Mouse (Mus musculus): Measurements from ENCODE around the gene Rab15.
A peak's percentile ranks its signal among the peaks of the same experiment; 100 is the strongest.
"Not testable (repeated sequence)": the region's sequence is repeated elsewhere in the genome, so short reads cannot be mapped to it uniquely, and the experiment has no call there.

The Rab15 gene

DNA sequence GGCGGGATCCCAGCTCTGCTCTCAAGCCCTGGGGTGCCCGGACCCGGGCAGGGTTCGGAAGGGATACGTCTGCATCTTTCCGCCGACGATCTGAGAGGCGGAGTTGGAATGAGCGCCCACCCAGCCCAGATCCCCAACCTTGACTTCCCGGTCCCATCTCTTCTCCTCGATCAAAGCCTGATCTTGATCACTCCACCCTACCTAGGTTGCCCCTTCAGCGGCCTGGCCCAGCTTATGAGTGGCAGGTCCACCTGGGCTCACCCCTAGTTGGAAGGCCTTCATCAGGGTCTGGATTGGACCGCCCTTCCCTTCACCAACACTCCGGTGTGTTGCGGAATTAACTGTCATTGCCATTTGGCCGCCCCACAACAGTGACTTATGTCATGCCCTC lies at the start of gene Rab15:
Gene Rab15, minus strand, starts transcription at position 258 of the 391 bp plus-strand sequence.
- DNase-seq: peak; percentile 65

DNA sequence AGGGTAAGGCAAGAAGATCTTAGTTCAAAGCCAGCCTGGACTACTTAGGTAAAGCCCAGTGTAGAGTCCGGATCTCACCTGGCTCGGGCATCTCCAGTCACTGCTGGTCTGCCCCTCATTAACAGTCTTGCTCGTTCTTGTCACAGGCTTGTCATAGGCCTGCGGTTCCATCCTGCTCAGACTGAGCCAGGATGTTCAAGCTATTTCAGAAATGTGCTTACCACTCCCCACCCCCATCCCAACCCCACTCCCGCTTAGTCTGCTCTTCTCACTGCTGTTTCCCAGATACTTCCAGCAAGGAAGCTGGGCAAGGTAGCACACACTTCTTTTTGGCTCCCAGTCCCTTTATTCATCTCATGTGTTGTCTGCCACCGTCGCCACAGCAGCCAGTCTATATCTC lies 46.9 kb upstream of the Rab15 start:
- DNase-seq: no peak

DNA sequence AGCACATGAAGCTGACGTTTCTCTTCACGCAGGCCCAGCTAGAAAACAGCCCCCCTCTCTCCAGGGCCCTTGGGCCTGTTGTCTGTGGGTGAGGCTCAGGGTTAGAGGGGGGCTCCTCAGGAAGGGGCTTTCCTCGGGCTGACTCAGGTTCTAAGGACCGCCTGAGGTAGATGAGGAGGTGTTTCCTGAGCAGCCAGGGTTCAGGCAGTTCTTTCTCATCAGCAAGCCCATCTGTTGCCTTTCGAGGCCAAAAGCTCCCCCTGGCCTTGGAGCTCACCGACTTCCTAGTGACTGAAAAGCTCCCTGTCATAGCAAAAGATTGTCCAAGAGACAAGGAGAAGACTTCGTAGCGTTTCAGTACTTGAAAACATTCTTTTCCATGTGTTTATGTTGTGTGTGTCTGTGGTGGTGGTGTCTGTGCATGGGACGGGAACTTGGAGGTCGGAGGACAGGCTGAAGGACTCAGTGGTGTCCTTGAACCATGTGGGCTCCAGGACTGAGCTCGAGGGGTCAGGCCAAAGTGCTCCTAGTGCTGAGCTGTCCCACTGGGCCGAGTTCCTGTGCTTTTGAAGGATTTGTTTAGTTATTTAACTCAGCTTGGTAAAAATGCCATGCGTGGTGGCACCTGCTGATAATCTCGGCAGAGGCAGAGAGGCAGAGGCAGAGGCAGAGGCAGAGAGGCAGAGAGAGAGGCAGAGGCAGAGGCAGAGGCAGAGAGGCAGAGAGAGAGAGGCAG lies 45.9 kb upstream of the Rab15 start:
- DNase-seq: peak; percentile 74

DNA sequence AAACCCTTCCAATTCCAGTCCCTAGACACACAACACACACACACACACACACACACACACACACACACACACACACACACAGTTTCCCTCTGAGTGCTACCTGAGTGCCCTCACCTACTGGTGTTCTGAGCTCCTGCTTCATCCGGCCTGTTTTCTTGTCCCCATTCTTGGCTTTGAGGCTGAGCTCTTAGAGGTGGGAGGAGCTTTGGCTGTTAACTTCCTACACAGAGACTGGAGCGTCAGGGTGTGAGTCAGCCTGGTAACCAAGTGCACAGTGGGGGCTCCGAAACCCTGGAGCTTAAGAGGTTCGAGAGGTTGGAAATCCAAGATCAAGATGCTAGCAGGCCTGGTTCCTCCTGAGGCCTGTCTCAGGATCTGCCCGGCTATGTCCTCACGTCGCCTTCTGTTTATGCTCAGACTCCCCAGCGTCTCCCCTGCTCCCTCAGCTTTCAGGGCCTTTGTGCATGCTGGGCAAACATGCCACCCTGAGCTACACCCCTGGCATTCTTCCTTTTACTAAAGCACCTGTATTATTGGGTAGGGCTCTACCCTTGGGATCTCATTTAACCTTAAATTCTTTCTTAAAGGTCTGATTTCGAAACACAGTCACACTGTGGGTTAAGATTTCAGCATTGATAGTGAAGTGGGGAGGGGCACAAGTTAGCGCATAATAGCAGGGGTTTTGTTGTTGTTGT lies 45.0 kb upstream of the Rab15 start:
- DNase-seq: peak; percentile 62

DNA sequence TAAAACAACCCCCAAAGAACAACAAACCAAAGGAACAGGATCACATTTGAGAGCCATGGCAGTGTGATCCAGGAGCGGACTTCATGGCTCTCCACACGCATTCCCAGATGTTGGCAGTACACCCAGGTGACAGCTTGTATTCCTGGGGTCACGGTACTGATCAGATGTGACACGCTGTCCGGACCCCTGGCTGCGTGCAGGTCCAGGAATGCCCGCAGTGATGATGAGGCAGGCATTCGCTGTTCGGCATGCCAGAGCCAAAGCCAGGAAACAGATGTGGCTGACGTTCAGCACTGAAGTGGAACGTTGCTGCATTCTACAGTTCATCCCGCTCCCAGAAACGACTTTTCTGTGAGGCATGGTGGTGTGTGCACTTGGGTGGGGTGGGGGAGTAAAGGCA lies 42.6 kb upstream of the Rab15 start:
- DNase-seq: no peak

DNA sequence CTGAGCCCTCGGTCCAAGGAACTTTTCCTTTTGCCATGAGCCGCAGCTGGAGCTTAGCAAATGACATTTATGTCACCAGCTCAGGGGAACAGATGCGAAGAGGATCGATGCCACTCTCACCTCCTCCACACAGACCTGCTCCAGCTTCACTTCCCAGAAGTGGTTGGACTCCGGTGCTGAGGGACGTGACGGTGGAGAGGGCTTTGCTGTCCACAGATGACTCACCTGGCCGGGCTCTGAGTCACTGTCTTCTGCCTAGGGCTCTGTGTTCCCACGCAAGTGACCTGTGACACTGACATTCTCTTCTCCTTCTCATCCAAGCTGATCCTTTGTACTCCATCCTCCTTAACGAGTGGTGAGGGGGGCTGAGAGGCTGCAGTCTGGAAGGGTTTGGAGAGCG lies 40.9 kb upstream of the Rab15 start:
- no peak for DNase-seq

DNA sequence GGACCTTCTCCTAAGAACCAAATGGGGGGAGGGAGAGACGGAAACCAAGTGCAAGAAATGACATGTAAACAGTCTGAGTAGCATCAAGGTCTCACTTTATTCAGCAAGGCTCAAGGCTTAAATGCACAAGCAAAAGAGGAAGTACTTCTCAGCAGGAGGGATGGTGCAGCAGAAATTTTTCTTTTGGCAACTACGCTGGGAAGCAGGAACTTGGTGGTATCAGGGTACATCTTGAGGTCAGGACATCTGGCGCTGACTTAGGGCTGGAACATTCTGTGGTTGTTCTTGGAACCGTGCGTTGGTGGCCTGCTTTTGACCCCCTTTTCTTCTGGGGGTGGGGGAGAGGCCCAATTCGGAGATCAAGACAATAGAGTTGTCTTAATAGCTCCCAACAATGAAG lies 36.1 kb upstream of the Rab15 start:
- DNase-seq: not testable (repeated sequence)

DNA sequence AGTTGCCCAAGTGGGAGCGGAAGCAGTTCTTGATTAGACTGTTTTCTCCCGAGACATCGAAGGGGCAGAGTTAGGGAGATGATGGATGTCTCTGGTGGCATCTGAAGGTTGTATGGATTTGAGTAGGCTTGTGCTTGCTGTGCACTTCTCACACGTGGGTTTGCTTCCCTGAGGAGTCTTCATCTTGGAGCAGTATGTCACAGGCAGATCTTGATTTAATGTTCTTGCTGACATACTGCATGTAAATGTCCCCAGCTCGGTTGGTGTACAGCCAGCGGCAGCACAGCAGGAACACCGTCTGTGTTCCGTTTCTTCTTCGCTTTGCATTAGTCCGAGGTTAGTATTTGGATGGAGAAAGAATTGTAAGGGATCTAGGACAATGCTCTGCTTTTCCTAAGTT lies 34.4 kb upstream of the Rab15 start:
- DNase-seq: peak; percentile 68

DNA sequence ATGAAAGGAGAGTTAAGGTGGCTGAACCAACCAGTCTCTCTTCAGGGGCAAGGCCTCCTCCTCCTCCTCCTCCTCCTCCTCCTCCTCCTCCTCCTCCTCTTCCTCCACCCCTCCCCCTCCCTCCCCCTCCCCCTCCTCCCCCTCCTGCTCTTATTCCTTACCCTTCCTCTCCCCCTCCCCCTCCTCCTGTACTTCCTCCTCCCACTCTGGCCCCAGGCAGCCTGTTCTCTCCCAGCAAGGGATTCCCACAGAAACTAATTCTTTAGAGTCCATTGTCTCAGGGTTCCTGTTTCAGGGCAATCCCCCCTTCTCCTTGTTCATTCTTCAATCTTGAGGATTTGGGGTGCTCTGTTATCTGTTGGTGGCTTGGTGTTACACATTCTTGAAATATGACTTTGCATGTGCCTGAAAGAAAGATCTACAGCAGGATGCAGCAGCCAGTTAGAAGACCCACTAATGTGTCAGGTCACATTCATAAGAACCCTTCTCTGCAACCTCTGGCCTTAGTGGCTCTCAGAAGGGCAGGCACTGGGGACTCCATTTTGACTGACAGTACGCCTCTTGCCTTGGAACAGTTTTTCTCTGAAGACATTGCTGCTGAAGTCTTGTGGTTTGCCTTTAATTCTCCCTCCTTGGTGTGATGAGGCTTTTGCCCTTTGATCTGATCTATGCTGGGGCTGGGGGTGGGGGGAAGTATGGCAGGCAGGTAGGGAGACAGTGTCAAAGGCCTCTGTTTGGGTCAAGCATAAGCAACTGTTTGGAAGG lies 30.9 kb upstream of the Rab15 start:
- DNase-seq: no peak

DNA sequence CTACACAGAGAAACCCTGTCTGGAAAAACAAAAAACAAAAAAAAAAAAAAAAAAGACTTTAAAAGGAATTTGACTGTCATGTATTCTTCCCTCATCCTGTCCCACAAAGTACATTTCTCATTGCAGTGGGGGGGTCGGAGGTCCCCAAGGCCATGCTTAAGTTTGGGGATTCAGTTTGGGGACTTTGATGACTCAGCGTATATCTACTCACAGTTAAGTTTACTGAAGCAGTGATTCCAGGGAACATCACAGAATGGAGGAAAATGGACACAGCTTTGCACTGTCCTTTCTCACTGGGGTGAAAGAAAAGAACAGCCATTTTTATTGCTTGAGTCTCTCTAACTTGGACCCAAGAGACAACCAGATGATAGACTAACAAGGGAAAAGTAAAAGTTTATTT lies 29.7 kb upstream of the Rab15 start:
- DNase-seq: no peak

DNA sequence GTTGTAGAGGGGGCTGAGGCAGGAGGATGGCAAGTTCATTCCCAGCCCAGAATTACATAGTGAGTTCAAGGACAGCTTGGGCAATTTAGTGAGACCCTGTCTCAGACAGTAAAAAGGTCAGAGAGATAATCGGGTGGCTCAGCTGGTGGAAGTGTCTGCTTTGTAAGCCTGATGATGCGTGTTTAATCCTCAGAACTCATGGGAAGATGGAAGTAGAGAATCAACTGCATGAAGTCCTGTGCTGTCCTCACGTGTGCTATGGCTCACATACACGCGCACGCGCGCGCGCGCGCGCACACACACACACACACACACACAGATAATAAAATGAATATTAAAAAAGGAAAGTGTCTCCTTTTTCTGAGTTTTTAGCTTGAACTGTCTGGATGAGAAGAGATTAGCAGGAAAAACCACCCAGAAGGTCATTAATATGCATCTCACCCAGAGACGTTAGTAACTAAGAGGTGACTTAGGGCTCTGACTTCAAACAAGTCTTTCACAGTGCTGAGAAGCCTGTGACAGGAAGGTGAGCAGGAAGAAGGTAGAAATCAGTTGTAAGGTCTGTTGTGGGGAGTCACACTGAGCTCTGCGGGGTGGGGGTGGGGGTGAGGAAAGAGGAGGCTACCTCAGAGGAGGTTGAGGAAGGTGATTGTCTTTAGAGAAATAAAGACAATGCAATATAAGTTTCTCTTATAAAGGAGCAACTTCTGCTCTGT lies 21.8 kb upstream of the Rab15 start:
- DNase-seq: no peak

DNA sequence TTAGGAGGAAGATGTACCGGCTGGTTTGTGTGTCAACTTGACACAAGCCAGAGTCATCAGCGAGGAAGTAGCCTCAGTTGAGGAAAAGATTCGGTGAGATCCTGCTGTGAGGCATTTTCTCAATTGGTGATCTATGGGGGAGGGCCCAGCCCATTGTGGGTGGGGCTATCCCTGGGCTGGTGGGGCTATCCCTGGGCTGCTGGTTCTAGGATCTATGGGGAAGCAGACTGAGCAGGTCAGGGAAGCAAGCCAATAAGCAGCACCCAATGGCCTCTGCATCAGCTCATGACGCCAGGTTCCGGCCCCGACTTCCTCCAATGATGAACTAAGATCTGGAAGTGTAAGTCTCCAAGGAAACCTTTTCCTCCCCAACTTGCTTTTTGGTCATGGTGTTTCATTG lies 17.4 kb upstream of the Rab15 start:
- peak; percentile 49 for DNase-seq

DNA sequence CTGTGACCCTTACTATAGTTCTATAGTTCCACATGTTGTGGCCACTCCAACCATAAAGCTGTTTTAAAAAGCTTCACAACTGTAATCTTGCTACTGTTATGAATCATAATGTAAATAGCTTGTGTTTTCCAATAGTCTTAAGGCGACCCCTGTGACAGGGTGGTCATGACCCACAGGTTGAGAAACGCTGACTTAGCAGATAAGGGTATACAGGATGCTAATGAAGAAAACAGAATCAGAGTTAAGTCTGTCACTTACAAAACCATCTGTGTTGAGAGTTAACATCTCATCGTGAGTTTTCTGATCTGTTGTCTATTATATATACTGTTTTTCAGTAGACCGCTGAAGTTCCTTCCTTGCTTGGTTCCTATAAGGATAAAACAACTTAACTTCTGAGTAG lies 16.6 kb upstream of the Rab15 start:
- DNase-seq: no peak

DNA sequence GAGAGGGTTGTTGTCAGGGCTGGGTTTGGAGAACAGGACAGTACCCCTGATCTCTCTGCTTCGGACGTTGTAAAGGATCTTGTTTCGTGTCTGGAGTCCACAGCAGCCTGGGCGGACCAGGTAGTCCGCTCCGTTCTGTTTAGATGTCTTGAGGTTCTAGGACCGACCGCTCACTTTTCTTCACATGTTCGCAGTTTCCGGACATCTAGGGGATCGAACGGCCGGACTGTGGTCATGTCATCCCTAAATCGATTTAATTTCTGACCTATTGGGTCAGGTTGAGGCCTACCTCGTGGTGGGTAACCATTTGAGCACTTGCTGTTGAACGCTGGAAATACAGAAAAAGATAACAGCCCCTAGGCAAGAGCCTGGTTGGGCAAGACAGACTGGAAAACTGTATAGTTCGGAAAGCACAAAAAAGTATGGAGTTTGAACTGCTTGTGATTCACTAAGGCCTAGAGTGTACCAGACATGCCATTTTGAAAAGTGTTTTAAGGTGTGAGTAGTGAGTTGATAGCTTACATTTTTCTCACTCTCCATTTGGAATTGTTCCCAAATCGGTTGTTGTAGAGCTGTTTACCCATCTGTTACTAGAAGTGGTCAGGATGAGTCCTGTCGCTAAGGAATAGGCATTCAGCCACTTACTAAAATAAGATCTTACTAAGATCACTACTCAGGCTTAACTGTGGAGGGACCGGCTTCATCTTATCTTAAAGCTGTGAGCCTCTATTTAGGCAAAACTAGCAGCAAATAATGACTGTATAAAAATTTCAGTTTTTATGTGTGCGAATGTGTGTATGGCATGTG lies 15.3 kb upstream of the Rab15 start:
- no peak for DNase-seq

DNA sequence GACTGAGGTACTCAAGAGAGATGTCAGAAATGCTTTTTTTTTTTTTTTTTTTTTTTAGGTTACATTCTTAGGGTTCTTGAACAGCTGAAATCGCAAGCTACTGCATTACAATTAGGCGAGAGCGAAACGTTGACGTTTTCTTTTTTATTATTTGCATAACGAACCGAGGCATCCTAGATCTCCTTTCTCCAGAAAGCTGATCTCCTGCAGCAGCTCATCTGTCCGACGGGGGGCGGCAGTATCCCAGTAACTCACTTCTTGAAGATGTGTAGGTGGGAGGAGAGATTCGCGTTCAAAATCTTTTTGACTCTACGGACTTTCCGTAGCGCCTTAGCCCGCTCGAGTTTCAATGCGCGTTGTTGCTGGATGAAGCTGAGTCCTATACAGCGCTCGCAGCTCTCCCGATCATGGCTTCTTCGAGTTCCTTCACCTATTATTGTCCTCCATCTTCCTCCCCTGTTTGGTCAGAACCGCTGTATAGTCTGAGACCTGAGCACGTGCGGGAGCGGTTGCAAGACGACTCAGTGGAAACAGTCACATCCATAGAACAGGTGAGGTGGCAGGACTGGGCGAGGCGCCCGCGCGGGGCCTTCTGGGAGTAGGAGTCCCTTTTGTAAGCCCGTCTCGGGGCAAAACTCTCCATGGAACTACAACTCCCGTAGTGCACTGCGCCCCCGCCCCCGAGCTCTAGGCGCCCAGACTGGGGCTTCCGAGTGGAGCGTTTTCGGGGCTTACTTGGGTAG lies 14.6 kb upstream of the Rab15 start:
- DNase-seq: peak; percentile 99

DNA sequence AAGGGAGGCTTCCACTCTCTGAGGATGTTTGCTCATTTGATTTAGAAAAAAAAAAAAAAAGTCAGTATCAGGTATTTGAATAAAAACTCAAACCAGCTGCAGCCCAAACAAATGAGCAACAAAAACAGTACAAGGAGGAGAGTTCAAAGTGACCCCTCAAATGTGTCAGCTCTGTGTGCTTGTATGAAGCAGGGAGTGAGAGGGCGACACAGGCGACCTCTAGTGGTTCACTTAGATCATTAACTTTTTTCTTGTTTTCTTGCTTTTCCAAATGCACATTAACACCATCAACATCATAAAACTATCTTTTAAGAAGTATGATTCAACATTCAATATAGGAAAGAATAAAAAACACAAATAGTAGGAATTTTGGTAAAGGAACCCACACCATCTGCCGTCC lies 10.0 kb upstream of the Rab15 start:
- no peak for DNase-seq

DNA sequence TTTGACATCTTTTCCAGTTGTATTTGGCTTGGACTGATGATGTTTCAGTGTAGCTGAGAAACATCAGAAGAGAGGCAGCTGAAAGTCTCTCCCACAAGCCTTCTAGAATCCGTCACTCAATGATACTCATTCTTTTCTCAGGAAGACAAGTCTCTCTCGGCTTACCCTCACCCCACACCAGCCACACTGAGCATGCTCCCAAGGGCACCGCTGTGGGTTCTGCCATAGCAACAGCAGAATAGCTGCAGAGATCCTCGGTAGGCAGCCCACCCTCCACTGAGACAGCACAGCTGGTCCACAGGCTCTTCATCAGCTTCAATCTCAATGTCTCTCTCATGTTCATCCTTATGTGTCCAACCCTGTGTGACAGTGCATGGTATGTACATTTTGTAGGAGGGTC lies 2.6 kb upstream of the Rab15 start:
- no peak for DNase-seq

DNA sequence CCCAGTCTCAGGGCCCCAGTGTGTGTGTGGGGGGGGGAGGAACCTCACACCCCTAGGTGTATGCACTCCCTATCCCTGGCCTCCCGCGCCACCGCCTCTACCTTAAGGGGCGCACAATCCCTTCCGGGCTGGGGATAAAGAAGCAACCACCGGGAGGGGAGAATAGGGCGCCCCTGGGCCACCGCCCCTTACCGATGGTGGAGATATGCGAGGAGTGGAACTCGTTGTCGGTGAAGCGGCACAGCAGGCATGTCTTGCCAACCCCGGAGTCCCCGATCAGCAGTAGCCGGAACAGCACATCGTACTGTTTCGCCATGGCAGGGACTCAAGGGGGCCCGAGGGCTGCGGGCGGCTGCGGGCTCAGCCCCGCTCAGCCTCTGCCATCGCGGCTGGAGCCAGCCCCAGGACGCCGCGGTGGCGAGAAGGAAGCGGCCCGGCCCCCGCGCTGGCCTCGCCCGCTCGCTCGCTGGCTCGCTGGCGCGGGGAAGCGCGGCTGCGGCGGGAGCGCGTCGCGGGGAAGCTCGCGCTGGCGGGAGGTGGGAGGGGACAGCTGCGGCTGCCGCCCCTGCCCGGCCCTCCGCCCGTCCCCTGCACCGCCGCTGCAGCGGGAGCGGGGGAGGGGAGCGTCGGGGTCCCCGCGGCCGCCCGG lies 582 bp downstream of the Rab15 start:
- peak; percentile 74 for DNase-seq

DNA sequence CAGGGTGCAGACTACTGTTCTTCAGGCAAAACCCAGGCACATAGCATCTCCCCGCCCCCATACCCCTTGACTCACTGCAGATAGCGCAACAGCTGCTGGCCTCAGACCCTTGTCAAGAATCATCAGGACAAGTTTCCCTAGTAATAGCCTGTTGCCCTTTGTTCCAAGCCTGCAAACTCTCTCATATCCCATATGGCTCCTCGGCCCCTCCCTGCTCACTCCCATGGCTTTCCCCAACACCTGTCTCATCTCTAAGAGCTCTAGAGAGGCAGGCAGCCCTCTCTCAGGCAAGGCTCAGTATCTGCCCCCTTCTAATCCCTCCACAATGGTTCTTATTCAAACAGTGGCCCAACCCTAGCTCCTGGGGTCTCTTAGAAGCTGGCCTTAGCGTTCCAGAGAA lies 2.1 kb downstream of the Rab15 start:
- DNase-seq: no peak

DNA sequence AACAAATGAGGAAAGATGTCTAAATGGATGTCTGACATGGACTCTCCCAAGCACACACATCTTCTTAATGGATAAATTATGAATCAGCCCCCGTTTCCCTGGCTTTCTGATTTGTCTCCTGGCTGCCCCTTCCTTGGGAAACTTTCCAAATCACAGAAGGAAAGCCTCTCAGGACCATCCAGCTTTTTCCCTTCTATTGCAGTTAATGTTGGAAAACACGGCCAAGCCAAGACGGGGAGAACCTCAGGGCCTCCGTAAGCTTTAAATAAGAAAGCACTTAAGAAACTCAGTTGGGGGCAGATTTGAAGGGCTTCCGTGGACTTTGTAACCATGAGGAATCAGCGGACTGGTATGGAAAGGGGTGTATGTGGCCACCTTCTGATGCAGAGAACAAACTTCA lies 2.9 kb downstream of the Rab15 start:
- no peak for DNase-seq

DNA sequence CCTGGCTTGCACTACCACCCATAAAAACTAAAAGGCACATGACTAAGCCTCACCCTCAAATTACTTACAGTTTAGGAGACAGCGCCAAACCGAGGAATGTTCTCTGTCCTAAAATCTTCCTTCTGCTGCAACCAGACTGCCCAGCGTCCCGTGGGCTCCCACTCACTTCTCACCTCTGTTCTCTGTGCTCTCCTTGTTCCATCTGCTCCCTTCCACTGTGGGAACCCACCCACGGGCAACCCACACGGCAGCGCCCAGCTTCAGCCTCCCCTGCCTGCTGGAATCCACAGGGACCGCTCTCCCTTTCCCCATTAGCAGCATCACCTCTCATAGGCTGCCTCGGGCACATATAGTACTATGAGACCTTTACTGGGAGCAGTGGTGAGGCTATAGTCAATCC lies 3.8 kb downstream of the Rab15 start:
- no peak for DNase-seq

Data from cerebellum, adult 11-12 months (tissue).